Mouse (Mus musculus): Measurements from ENCODE around the gene Erp27. TPM values are rescaled to one million over a fixed set of nuclear protein-coding genes. Genes with fewer than 3 reads are reported as not detected.

The Erp27 gene
- polyA plus RNA-seq, 1 experiment from 2014 or later = 0.74 TPM

- H3K9me3 ChIP-seq (ENCODE audit: low read length) = no peaks in the 10 kb centered on the region
- DNase-seq (ENCODE audit: low spot score) = no peak
- no peaks in the 10 kb centered on the region for H3K4me1 ChIP-seq (ENCODE audit: insufficient read depth, low read depth, low read length)
- H3K36me3 ChIP-seq (ENCODE audit: insufficient read depth, low read length) = no peaks in the 10 kb centered on the region
- no peak overlapping the region for H3K27ac ChIP-seq (ENCODE audit: low read length)
- ATAC-seq = no peak
- TF ChIP-seq CTCF (IDR thresholded peaks at IDR 0.05) (no peak), EP300 (IDR thresholded peaks at IDR 0.05) (no peak)
- H3K27me3 ChIP-seq (replicated peaks; ENCODE audit: insufficient read depth, low read length) = no peaks in the 10 kb centered on the region
- H3K4me2 ChIP-seq (replicated peaks; ENCODE audit: low read depth, low read length) = no peak overlapping the region
- no peak overlapping the region for H3K4me3 ChIP-seq (ENCODE audit: low read depth, low read length)
- H3K9ac ChIP-seq (replicated peaks; ENCODE audit: low read depth) = no peak overlapping the region
- 42% methylated on average over 11 of the region's 11 CpGs for WGBS
Observed at GRCm38 (mm10) chr6:136959131-136959530, 37.2 kb upstream of the Erp27 start.

GRCm38 (mm10) chr6:136957062-136957461, 35.1 kb upstream of the Erp27 start:
- TF ChIP-seq CTCF (IDR thresholded peaks at IDR 0.05) = no peak
- TF ChIP-seq EP300 (IDR thresholded peaks at IDR 0.05) = no peak
- Histone ChIP-seq H3K9me3 (ENCODE audit: low read length) (no peaks in the 10 kb centered on the region), H3K27ac (ENCODE audit: low read length) (no peak overlapping the region), H3K9ac (replicated peaks; ENCODE audit: low read depth) (no peak overlapping the region), H3K36me3 (ENCODE audit: insufficient read depth, low read length) (no peaks in the 10 kb centered on the region), H3K4me1 (ENCODE audit: insufficient read depth, low read depth, low read length) (no peaks in the 10 kb centered on the region), H3K4me2 (replicated peaks; ENCODE audit: low read depth, low read length) (no peak overlapping the region), H3K4me3 (ENCODE audit: low read depth, low read length) (no peak overlapping the region), H3K27me3 (replicated peaks; ENCODE audit: insufficient read depth, low read length) (no peaks in the 10 kb centered on the region)
- ATAC-seq (no peak), DNase-seq (ENCODE audit: low spot score) (no peak)
- 64% methylated on average over 7 of the region's 7 CpGs for WGBS

- WGBS = 81% methylated on average over 3 of the region's 3 CpGs
- no peak overlapping the region for H3K27ac ChIP-seq (ENCODE audit: low read length)
- TF ChIP-seq CTCF (IDR thresholded peaks at IDR 0.05) = no peak
- no peak for TF ChIP-seq EP300 (IDR thresholded peaks at IDR 0.05)
- DNase-seq (ENCODE audit: low spot score) (no peak), ATAC-seq (no peak)
- H3K9me3 ChIP-seq (ENCODE audit: low read length) = no peaks in the 10 kb centered on the region
- no peak overlapping the region for H3K9ac ChIP-seq (replicated peaks; ENCODE audit: low read depth)
- no peak overlapping the region for H3K4me3 ChIP-seq (ENCODE audit: low read depth, low read length)
- no peaks in the 10 kb centered on the region for H3K36me3 ChIP-seq (ENCODE audit: insufficient read depth, low read length)
- no peaks in the 10 kb centered on the region for H3K4me1 ChIP-seq (ENCODE audit: insufficient read depth, low read depth, low read length)
- H3K27me3 ChIP-seq (replicated peaks; ENCODE audit: insufficient read depth, low read length) = no peaks in the 10 kb centered on the region
- no peak overlapping the region for H3K4me2 ChIP-seq (replicated peaks; ENCODE audit: low read depth, low read length)
Observed at GRCm38 (mm10) chr6:136955240-136955639, 33.3 kb upstream of the Erp27 start.

DNA sequence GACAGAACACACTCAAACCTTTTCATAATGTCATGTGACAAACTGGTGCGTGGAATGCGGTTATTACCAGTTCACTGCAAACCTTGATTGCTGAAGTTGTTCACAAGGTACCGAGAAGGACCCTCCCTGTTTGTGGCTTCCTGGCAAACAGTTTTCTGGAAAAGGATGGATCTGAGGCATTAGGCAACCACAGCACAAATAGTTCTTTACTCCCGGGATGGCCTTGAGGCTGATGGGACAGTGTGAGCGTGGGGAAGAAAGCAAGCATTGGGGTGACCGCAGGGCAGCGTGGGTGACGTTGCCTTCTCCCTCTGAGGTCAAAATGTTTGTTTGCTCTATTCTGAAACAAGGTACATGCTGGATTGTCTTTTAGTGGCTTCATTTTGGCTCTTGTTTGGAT, 32.7 kb upstream of the Erp27 start:
- ATAC-seq (no peak), DNase-seq (ENCODE audit: low spot score) (no peak)
- Histone ChIP-seq H3K27ac (ENCODE audit: low read length) (no peak overlapping the region), H3K4me3 (ENCODE audit: low read depth, low read length) (no peak overlapping the region), H3K4me2 (replicated peaks; ENCODE audit: low read depth, low read length) (no peak overlapping the region), H3K9me3 (ENCODE audit: low read length) (no peaks in the 10 kb centered on the region), H3K27me3 (replicated peaks; ENCODE audit: insufficient read depth, low read length) (no peaks in the 10 kb centered on the region), H3K36me3 (ENCODE audit: insufficient read depth, low read length) (no peaks in the 10 kb centered on the region), H3K9ac (replicated peaks; ENCODE audit: low read depth) (no peak overlapping the region), H3K4me1 (ENCODE audit: insufficient read depth, low read depth, low read length) (no peaks in the 10 kb centered on the region)
- 69% methylated on average over 8 of the region's 8 CpGs for WGBS
- TF ChIP-seq CTCF (IDR thresholded peaks at IDR 0.05) (no peak), EP300 (IDR thresholded peaks at IDR 0.05) (no peak)

DNA sequence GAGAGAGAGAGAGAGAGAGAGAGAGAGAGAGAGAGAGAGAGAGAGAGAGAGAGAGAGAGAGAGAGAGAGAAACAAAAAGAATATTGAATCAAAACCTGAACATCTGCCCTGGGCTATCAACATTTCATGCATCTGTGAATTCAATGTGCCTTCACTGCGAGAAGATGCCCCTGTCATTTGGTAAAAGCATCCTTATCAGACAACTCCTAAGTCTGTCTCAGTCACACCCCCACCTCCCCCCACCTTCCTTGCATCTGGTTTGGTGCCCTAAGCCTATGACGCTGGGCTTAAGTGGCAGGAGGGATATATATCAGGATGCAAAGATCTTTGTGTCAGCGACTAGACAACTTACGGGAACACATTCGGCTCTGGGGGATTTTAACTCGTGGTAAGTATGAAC, 32.2 kb upstream of the Erp27 start:
- DNase-seq (ENCODE audit: low spot score) = no peak
- Histone ChIP-seq H3K9me3 (ENCODE audit: low read length) (no peaks in the 10 kb centered on the region), H3K4me1 (ENCODE audit: insufficient read depth, low read depth, low read length) (no peaks in the 10 kb centered on the region), H3K9ac (replicated peaks; ENCODE audit: low read depth) (no peak overlapping the region), H3K27ac (ENCODE audit: low read length) (no peak overlapping the region), H3K4me2 (replicated peaks; ENCODE audit: low read depth, low read length) (no peak overlapping the region), H3K4me3 (ENCODE audit: low read depth, low read length) (no peak overlapping the region), H3K27me3 (replicated peaks; ENCODE audit: insufficient read depth, low read length) (no peaks in the 10 kb centered on the region), H3K36me3 (ENCODE audit: insufficient read depth, low read length) (no peaks in the 10 kb centered on the region)
- WGBS = 73% methylated on average over 6 of the region's 6 CpGs
- no peak for TF ChIP-seq CTCF (IDR thresholded peaks at IDR 0.05)
- no peak for TF ChIP-seq EP300 (IDR thresholded peaks at IDR 0.05)
- no peak for ATAC-seq

GRCm38 (mm10) chr6:136952930-136953329, 30.9 kb upstream of the Erp27 start:
- Histone ChIP-seq H3K4me3 (ENCODE audit: low read depth, low read length) (no peak overlapping the region), H3K27ac (ENCODE audit: low read length) (no peak overlapping the region), H3K4me1 (ENCODE audit: insufficient read depth, low read depth, low read length) (no peaks in the 10 kb centered on the region), H3K9me3 (ENCODE audit: low read length) (no peaks in the 10 kb centered on the region), H3K4me2 (replicated peaks; ENCODE audit: low read depth, low read length) (no peak overlapping the region), H3K9ac (replicated peaks; ENCODE audit: low read depth) (no peak overlapping the region), H3K27me3 (replicated peaks; ENCODE audit: insufficient read depth, low read length) (no peaks in the 10 kb centered on the region), H3K36me3 (ENCODE audit: insufficient read depth, low read length) (no peaks in the 10 kb centered on the region)
- ATAC-seq (peak; percentile 71), DNase-seq (ENCODE audit: low spot score) (peak; percentile 69)
- TF ChIP-seq CTCF (IDR thresholded peaks at IDR 0.05) (no peak), EP300 (IDR thresholded peaks at IDR 0.05) (no peak)
- WGBS = 71% methylated on average over 9 of the region's 9 CpGs

- WGBS = 87% methylated on average over 2 of the region's 2 CpGs
- H3K4me2 ChIP-seq (replicated peaks; ENCODE audit: low read depth, low read length) = no peak overlapping the region
- H3K9ac ChIP-seq (replicated peaks; ENCODE audit: low read depth) = no peak overlapping the region
- no peaks in the 10 kb centered on the region for H3K4me1 ChIP-seq (ENCODE audit: insufficient read depth, low read depth, low read length)
- H3K27ac ChIP-seq (ENCODE audit: low read length) = no peak overlapping the region
- no peaks in the 10 kb centered on the region for H3K36me3 ChIP-seq (ENCODE audit: insufficient read depth, low read length)
- ATAC-seq (no peak), DNase-seq (ENCODE audit: low spot score) (no peak)
- no peaks in the 10 kb centered on the region for H3K27me3 ChIP-seq (replicated peaks; ENCODE audit: insufficient read depth, low read length)
- H3K4me3 ChIP-seq (ENCODE audit: low read depth, low read length) = no peak overlapping the region
- no peak for TF ChIP-seq CTCF (IDR thresholded peaks at IDR 0.05)
- no peaks in the 10 kb centered on the region for H3K9me3 ChIP-seq (ENCODE audit: low read length)
Observed at GRCm38 (mm10) chr6:136950171-136950570, 28.2 kb upstream of the Erp27 start.
